Mouse (Mus musculus) c-Kit-negative CD71-positive TER-119-positive erythroid progenitor cells, embryonic 14.5 days (primary cell): ENCODE measurements around the gene Insrr.
A peak's percentile ranks its signal among the peaks of the same experiment; 100 is the strongest.
"Not testable (repeated sequence)": the region's sequence is repeated elsewhere in the genome, so short reads cannot be mapped to it uniquely, and the experiment has no call there.

Experiments
- DNase-seq: peaks from one replicate; pipeline ENCODE4 v3.0.0-alpha.2; 2013; ENCODE audit warnings: low read depth, low spot score

Gene Insrr

GRCm38 (mm10) chr3:87778283-87778682, 18.5 kb upstream of the Insrr start:
- no peak for DNase-seq

- no peak for DNase-seq
Observed at GRCm38 (mm10) chr3:87779086-87779485, 17.7 kb upstream of the Insrr start.

- DNase-seq: no peak
Observed at GRCm38 (mm10) chr3:87783282-87784023, 13.3 kb upstream of the Insrr start.

- DNase-seq: no peak
Observed at GRCm38 (mm10) chr3:87785156-87785555, 11.6 kb upstream of the Insrr start.

GRCm38 (mm10) chr3:87785626-87786214, 11.0 kb upstream of the Insrr start:
- DNase-seq: no peak

- DNase-seq: no peak
Observed at GRCm38 (mm10) chr3:87789248-87789647, 7.5 kb upstream of the Insrr start.

GRCm38 (mm10) chr3:87789768-87790167, 7.0 kb upstream of the Insrr start:
- no peak for DNase-seq

DNA sequence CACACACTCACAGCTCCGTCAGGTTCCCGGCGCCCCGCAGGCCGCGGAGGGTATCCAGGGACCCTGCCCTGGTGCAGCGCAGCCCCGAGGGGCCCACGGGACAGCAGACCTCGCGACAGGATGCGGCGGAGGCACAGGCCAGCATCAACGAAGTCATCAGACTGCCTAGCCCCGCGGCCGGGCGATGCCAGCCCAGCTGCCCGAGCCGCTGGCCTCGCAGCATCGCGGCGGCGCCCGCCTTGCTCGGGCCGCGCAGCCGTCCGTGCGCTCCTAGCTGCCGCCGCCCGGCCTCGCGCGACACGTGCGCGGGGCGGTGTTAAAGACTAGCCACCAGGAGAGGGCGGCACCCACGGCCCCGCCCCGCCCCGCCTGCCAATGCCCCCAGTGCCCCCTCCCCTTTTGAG, 1.8 kb upstream of the Insrr start, which contains the start of gene Ntrk1:
Gene Ntrk1 (minus strand): TSS at position 241 of the 404 bp plus-strand sequence.
- DNase-seq: no peak

- DNase-seq: no peak
Observed at GRCm38 (mm10) chr3:87795336-87796277, 1.1 kb upstream of the Insrr start.

DNA sequence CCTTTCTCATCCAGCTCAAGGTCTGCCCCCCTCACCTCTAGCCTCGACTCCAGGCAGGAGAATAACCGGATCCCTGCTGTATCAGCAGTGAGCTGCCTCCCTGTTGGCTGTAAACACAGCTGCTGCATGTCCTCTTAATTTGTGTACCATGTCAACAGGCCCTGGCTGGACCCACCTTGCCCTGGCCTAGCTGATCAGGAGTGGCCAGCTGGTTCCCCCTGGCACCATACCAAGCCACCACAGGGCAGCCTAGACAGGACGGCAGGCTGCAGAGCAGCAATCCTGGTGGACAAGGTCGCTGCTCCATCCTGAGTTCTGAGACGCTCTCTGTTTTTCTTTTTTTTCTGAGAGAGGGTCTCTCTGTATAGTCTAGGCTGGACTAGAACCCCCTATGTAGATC, 4.9 kb downstream of the Insrr start:
- no peak for DNase-seq

DNA sequence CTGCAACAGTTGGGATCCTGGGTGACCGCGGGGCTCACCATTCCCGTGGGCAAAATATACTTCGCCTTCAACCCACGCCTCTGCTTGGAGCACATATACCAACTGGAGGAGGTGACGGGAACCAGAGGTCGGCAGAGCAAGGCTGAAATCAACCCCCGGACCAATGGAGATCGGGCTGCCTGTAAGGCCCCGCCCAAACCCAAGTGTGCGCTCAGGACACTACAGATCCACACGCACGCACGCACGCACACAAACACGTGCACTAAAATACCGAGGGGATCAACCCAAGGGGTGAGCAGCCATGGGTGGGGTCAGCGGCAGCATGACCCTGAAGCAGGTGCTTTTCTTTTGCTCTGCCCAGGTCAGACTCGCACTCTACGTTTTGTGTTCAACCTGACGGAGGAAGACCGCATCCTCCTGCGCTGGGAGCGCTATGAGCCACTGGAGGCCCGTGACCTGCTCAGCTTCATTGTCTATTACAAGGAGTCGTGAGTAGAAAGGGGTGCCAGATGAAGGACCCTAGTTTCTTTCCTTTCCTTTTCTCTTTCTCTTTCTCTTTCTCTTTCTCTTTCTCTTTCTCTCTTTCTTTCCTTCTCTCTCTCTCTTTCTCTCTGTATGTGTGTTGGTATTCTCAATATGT, 7.4 kb downstream of the Insrr start:
- no peak for DNase-seq

DNA sequence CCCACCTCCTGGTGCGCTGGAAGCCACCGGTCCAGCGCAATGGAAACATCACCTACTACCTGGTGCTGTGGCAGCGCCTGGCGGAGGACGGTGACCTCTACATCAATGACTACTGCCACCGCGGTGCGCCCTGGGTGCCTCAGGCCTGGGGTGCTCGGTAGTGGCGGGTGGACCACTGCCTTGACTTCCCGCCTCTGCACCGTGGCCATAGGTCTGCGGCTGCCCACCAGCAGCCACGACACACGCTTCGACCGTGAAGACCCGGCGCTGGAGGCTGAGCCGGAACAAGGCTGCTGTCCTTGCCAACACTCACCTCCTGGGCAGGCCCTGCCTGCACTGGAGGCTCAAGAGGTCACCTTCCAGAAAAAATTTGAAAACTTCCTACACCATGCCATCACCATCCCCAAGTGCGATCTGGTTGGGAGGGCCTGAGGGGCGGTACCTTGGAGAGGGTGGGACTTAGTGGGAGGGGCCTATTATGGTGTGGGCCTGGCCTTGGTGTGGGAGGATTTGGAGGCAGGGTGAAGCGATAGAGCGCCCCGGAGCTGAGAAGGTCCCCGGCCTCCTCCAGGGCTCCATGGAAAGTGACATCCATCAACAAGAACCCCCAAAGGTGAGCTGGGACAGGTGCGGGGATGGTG, 12.7 kb downstream of the Insrr start:
- no peak for DNase-seq

GRCm38 (mm10) chr3:87811297-87811696, 14.5 kb downstream of the Insrr start:
- DNase-seq: no peak

GRCm38 (mm10) chr3:87812413-87812812, 15.7 kb downstream of the Insrr start:
- no peak for DNase-seq

DNA sequence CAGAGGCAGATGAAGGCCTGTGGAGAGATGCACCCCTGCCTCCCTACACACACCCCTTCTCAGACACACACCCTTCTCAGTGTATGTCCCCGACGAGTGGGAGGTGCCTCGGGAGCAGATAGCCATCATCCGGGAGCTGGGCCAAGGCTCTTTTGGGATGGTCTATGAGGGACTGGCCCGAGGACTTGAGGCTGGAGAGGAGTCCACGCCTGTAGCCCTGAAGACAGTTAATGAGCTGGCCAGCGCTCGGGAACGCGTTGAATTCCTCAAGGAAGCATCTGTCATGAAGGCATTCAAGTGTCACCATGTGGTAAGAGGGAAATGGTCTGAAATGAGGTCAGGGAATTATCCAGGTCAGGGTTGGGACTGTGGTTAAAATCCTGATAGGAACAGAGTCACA, 16.1 kb downstream of the Insrr start:
- DNase-seq: no peak

GRCm38 (mm10) chr3:87816166-87816565, 19.4 kb downstream of the Insrr start:
- DNase-seq: no peak

DNA sequence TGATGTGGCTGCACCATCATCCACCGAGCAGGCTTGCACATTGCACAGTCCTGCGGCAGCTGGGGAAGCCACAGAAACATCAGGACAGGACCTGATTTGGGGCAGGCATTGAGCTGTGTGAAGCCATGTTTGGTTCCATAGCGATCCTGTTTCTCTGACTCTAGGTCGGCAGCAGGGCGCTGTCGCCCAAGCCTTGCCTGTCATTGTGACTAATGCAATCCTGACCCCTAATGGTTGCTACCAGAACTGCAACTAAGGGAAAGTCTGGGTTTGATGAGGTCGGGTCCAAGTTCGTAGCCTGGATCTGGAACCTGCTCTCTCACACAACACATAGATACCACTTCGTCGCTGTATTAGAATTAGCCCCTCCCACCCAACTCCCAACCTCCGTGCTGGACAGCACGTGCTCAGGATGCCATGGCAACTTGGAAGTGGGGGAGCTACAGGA, 19.9 kb downstream of the Insrr start:
- DNase-seq: peak; percentile 49

DNA sequence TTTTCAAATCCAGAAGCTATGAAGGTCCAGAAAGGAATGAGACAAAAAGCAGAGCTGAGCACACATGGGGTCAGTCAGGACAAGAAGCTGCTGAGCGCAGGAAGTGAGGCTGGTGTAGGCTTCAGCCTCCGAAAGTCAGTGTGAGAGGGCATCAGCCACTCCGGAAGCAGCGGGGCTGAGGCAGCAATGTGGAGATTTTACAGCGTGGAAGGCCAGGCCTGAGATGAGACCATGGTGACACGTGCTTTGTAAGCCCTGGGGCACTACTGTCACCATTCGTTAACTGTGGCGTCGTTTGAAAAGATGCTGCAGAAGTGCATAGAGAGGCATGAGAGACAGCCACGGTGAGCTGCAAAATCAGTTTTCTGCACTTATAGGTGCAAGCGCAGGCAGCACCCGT, 21.5 kb downstream of the Insrr start:
- no peak for DNase-seq

DNA sequence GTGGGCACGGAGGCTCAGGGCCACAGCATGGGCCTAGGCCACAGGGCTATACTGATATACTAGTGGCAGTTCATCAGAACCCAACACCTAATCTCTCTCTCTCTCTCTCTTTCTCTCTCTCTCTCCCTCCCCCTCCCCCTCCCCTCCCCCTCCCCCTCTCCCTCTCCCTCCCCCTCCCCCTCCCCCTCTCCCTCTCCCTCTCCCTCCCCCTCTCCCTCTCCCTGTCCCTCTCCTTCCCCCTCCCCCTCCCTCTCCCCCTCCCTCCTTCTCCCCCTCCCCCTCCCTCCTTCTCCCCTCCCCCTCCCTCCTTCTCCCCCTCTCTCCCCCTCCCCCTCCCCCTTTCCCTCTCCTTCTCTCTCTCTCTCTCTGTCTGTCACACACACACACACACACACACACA, 27.5 kb downstream of the Insrr start, which contains the start of gene Pear1:
Gene Pear1 (minus strand): TSS at position 101 of the 400 bp plus-strand sequence.
- DNase-seq: not testable (repeated sequence)

DNA sequence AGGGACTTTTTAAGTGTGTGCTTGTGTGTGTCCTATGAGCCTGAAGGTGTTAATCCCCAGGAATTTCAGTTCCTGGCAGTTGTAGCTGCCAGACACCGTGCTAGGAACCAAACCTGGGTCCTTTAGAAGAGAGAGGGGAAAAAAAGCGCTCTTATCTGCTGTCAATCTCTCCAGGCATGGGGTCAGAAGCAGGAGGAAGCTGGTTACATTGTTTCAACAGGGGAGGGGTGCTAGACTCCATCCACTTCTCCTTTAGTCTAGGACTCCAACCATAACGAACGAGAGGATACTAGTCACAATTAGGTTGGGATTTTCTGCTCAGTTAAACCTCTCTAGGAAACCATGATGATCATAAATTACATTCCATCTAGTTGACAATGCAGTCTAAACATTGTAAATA, 31.7 kb downstream of the Insrr start:
- DNase-seq: no peak

DNA sequence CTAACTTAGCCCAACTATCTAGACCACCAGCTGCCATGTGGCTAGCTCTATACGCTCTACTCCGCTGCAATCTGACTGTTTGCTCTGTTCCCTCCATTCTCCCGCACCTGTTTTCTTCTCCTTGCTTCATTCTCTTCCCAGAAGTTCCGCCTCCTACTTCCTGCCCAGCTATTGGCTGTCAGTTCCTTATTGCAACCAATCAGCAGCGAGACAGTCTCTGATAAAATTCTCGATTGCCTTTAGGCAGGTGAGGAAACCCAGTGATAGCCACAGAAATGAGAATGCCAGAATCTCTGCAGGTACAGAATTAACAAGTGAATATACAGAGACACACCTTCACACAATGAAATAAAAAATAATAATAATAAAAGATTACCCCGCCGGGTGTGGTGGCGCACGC, 32.3 kb downstream of the Insrr start:
- DNase-seq: no peak
